Mouse (Mus musculus) fat pad, adult 2 months (tissue): ENCODE results near the gene Trip4.
A peak's percentile ranks its signal among the peaks of the same experiment; 100 is the strongest.

Experiments used
- DNase-seq: peaks from one replicate; pipeline ENCODE4 v3.0.0-alpha.2; 2011; ENCODE audit warnings: low read depth, low spot score; ENCODE audit errors: extremely low read depth

Trip4 gene

GRCm38 (mm10) chr9:65908394-65909300 lies at the start of gene Trip4, which contains the start of gene Csnk1g1:
TSS of gene Trip4 (minus strand) at chr9:65908794.
TSS of gene Csnk1g1 (plus strand) at chr9:65908924.
- peak; percentile 93 for DNase-seq

DNA sequence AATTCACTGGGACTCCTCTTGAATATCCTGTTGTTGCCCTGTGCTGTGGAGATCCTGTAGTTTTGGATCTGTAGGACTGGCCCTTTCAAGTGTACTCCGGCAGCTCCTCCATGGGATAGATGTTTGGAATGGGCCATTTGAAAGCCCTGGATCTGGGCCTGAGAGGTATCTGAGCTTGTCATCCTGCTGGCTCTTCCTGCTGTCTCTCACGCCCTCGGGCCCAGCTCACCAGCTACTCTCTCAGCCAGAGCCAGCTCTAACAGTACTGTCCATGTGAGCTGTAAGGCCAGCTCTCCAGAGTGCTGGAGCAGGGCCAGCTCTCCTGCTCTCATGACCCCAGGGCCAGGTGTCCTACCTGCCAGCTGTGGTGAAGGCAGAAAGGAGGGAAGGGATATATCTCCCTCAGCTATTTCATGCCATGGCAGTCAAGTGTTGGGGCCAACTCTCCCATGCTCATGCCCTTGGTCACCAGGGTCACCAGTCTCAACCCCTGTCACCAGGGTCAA lies 42.5 kb upstream of the Trip4 start:
- DNase-seq, result no peak

- no peak for DNase-seq
Measured at GRCm38 (mm10) chr9:65937566-65937965, 29.0 kb upstream of the Trip4 start.

DNA sequence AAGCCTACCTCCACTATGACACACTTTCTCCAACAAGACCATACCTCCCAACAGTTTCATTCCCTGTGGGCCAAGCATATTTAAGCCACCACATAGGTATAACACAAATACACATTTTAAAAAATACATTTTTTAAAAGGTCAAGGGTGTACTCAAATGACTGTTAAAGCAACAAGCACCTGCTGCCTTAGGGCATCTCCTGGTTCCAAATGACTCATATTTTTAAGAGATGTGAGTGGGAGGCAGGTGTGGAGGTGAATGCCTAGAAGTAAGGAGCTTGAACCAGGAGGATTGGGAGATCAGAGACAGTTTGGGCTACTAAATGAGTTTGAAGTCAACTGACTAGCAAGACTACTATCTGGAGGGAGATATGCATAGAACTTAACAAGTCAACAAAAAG lies 21.2 kb upstream of the Trip4 start:
- DNase-seq, result peak; percentile 62

DNA sequence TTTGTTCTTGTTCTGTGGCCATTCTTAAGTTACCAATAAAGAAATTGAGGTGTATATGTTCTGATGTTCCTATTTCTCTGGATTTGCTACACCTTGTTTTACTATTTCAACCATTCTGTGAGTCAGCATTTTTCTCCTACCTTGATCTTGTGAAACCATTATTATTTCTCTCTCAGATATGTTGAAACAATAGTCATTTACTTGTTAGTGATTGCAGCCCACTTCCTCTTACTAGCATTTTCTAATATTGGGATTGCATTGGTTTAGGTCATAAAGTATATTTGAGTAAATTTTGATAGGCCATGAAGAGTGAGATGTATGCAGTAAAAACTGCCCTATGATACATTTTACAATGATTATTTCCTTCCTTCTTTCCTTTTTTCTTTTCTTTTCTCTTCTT lies 19.9 kb upstream of the Trip4 start:
- DNase-seq, result no peak

DNA sequence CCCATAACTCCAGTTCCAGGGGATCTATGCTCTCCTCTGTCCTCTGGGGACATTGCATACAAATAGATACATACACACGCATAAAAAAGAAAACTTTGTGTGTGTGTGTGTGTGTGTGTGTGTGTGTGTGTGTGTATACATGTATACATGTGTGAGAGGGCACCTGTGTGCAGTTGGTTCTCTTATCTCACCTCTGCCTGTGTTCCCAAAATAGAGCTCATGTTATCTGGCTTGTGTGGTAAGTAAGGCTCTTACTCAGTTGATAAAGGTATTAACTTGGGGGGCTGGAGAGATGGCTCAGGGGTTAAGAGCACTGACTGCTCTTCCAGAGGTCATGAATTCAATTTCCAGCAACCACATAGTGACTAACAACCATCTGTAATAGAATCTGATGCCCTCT lies 8.4 kb upstream of the Trip4 start:
- no peak for DNase-seq

DNA sequence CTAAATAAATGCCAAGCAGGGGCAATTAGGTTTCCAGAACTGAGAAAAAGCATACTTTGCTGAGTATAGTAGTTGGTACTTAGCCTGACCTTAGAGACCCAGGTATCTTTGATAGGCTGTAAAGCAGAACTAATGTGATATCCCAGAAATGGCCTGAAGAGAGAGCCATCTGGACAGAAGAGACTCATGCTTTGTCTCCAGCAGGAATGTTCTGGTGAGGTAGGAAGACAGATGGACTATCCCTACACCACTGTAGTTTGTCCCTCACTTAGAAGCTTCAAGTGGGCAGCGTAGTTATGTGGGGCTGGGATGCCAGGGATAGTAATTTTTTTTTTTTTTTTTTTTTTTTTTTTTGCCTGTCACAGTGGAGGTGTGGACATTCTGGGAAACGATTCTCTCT lies 5.4 kb upstream of the Trip4 start:
- DNase-seq, result no peak

DNA sequence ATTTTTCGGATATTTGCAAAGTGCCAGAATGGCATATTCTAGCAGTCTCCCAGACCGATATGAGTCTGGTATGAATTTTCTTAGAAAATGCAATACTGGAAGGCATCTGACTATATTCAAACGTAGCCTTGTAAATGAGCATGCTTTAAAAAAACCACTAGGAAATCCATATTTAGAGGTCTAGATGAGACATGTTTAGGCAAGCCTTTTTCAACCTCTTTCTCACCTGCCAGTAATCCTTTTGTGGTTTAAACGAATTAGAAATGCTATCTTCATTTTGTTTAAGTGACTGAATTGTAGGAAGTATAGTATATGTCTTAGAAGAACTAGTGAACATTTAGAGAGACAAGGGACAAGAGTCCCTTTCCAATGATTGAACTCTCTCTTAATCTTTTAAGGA lies 1.2 kb upstream of the Trip4 start:
- no peak for DNase-seq

GRCm38 (mm10) chr9:65909301-65909801 lies 757 bp upstream of the Trip4 start:
- no peak for DNase-seq

- no peak for DNase-seq
Measured at GRCm38 (mm10) chr9:65903419-65903818, 5.2 kb downstream of the Trip4 start.

DNA sequence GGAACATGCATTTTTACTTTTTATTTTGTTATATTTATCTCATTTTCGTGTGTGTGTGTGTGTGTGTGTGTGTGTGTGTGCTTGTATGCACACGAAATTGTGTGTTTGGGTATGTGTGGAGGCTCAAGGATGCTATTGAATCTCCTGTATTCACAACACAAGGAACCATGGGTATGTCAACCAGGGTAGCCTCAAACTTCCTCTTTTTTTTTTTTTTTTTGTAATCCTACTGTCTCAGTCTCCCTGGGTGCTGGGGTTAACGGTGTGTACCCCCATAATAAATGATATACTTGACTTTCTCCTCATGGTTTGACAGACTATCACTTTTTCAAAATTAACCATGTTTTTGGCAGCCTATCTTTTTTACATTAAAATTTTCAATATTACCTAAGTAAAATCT lies 5.7 kb downstream of the Trip4 start:
- DNase-seq, result no peak

GRCm38 (mm10) chr9:65896977-65897376 lies 11.6 kb downstream of the Trip4 start:
- no peak for DNase-seq

DNA sequence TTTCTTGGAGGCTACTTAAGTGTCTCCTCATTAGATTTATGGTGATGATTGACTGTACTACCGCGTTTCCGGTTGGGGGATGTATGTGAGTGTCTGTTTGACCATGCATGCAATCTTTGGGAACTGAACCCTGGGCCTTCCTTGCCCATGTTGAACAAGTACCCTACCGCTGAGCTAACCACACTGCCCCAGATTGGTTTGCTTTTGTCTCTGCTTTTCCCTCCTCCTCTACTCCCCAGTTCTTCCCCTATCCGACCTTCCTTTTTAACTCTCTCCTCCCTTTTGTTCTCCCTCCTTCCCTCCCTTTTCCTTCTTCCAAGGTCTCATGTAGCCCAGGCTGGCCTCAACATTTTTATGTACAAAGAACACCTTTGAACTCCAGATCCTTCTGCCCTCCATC lies 17.5 kb downstream of the Trip4 start:
- DNase-seq, result no peak

GRCm38 (mm10) chr9:65890143-65890628 lies 18.4 kb downstream of the Trip4 start, which contains the start of gene Pclaf:
TSS of gene Pclaf (plus strand) at chr9:65890237.
- DNase-seq, result no peak

- DNase-seq, result peak; percentile 25
Measured at GRCm38 (mm10) chr9:65884564-65885315, 23.9 kb downstream of the Trip4 start.

DNA sequence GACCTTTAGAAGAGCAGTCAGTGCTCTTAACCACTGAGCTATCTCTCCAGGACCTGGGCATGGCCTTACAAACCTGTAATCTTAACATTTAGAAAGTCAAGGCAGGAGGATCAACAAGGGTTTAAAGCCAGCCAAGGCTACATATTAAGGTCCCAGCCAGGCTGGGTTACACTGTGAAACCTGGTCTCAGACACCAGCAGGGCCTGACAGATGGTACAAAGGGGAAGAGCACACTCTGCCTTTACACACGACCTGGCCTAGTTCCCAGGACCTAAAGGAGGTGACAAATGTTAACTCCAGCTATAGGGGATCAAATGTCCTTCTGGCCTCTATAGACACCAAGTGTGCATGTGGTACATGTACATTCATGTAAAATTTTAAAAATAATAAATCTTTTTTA lies 48.9 kb downstream of the Trip4 start:
- no peak for DNase-seq

GRCm38 (mm10) chr9:65850203-65850602 lies 58.4 kb downstream of the Trip4 start:
- DNase-seq, result no peak

GRCm38 (mm10) chr9:65848154-65848553 lies 60.4 kb downstream of the Trip4 start:
- DNase-seq, result no peak

DNA sequence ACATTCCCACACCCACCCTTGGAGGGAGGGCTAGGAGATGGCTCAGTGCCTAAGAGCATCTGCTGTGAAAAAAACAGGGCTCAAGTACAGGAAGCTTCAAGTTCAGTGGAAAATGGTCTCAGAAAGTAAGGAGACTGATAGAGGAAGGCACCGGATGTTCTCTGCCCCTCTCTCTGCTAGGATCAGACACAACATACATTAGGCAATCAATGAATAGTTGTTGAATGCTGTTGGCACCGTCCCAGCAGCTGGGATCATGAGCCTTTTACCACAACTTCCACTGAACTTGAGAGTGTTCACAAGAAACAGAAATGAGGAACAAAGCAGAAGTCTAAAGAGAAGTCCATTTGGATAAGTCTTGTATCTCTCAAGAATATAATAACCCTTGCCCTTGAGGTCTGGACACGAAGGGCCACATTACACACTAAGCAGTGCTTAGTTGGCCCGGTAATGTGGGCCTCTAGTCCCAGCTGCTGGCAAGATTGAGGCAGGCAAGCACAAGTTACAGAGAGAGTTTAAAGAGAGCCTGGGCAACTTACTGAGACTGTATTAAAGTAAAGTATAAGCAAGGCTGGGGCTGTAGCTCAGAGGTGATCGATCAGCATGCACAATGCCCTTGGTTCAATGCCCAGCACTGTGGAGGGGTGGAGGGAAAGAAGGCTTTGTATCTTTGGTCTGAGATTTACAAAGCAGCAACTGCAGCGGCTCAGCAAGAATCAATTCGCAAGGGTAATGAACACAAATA lies 64.0 kb downstream of the Trip4 start:
- DNase-seq, result no peak

DNA sequence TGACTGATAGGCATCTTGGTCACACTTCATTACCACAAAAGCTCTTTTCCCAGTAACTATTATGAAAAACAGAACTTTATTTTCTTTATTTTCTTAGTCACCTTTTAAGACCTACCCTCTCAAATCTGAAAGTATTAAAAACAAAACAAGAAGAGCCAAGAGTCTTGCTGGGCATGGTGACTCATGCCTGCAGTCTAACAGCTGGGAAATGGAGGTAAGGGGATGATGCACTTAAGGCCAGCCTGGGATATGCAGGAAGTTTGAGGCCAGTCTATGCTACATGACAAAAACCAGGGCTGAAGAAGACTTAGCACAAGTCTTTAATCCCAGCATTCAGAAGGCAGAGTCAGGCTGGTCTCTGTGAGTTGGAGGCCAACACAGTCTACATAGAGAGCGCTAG lies 68.8 kb downstream of the Trip4 start:
- no peak for DNase-seq

DNA sequence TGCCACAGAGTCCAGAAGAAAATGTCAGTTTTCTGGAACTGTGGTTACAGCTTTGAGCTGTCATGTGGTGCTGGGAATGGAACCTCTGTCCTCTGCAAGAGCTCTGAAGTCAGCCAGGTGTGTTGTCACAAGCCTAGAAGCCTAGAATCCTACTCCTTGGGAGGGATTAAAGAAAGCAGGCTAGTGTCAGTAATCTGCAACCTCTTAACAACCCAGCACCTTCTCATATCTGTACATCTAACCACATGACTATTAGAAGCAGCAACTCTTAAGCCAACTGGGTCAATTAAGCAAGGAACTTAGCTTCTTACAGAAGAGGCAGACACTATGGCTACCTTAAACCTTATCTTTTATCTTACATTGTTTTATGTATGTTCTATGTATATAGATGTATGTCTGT lies 71.7 kb downstream of the Trip4 start:
- DNase-seq, result peak; percentile 93
